Mouse (Mus musculus) spleen, postnatal 10 days (tissue): Measurements from ENCODE around the gene Otud3.
A peak's percentile ranks its signal among the peaks of the same experiment; 100 is the strongest.

ENCODE experiments used
- DNase-seq, 2 experiments: peaks; one replicate each; pipeline ENCODE4 v3.0.0; 2021 to 2022; ENCODE audit warnings: low spot score in 2 of 2

Gene Otud3

DNA sequence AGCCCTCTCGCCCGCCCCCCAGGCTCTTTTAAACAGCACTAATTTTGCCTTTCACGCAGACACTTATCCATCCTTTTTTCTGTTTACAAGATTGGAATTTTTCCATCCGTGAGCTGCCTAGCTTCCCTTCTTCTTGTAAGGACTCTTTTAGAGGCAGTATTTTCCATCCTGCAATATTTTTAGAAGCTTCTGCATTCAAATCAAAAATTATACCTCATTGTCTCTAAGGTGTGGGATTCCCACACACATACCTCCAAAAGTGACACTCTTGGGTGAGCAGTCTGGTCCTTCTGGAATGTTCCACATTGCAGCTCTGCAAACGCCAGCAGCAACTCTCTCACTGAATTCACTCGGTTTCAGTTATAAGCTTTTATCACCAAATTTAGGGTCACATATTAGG is 60.8 kb downstream of the Otud3 start:
- no peak for DNase-seq

GRCm38 (mm10) chr4:138851463-138851862 is 62.3 kb downstream of the Otud3 start:
- peak; percentile 53 to 72 for DNase-seq
